Mouse (Mus musculus) intestine, embryonic 15.5 days (tissue): Measurements from ENCODE around the gene Trpm8. TPM values are rescaled to one million over a fixed set of nuclear protein-coding genes. Genes with fewer than 3 reads are reported as not detected.

Experiments
- ATAC-seq: fragments of 200-750 bp; cut with Nextera tagmentation; 2 replicates; pipeline ENCODE4 v1.8.0; 2017; ENCODE audit warnings: moderate TSS enrichment, moderate library complexity
- H3K27ac ChIP-seq: fragments of 300-500 bp; sonication (generic); 2 replicates; pipeline ENCODE4 v1.5.1; 2015; ENCODE audit warnings: mild to moderate bottlenecking, inconsistent platforms
- H3K27me3 ChIP-seq: fragments of 300-500 bp; sonication (generic); replicated peaks from 2 replicates; pipeline ENCODE4 v1.6.1; 2015; ENCODE audit warnings: inconsistent platforms
- H3K36me3 ChIP-seq: fragments of 300-500 bp; sonication (generic); 2 replicates; pipeline ENCODE4 v1.6.1; 2015; ENCODE audit warnings: inconsistent platforms
- H3K4me1 ChIP-seq: fragments of 300-500 bp; sonication (generic); replicated peaks from 2 replicates; pipeline ENCODE4 v1.6.1; 2015; ENCODE audit warnings: inconsistent platforms
- H3K4me2 ChIP-seq: fragments of 300-500 bp; sonication (generic); replicated peaks from 2 replicates; pipeline ENCODE4 v1.6.1; 2015; ENCODE audit warnings: mild to moderate bottlenecking, inconsistent platforms
- H3K4me3 ChIP-seq: fragments of 300-500 bp; sonication (generic); replicated peaks from 2 replicates; pipeline ENCODE4 v1.5.1; 2015; ENCODE audit warnings: inconsistent platforms
- H3K9ac ChIP-seq: fragments of 300-500 bp; sonication (generic); 2 replicates; pipeline ENCODE4 v1.6.1; 2015; ENCODE audit warnings: inconsistent platforms
- H3K9me3 ChIP-seq: fragments of 300-500 bp; sonication (generic); 2 replicates; pipeline ENCODE4 v1.6.1; 2016; ENCODE audit warnings: inconsistent platforms
- WGBS: fragments of 180-500 bp; shearing (Covaris S2); methylation state at CpG from one replicate; pipeline ENCODE4 v1.1.7; 2015; 5-methylcytosine and 5-hydroxymethylcytosine counted together
- polyA plus RNA-seq: library from polyadenylated mRNA; unstranded; fragments of >200 nt; fragmentation: Nextera tagmentation; extraction: Ambion mirVana; gene quantifications from 2 replicates; pipeline ENCODE4 v1.2.1, GENCODE M21; 2015

The Trpm8 gene
- polyA plus RNA-seq, 1 experiment from 2014 or later = not detected

DNA sequence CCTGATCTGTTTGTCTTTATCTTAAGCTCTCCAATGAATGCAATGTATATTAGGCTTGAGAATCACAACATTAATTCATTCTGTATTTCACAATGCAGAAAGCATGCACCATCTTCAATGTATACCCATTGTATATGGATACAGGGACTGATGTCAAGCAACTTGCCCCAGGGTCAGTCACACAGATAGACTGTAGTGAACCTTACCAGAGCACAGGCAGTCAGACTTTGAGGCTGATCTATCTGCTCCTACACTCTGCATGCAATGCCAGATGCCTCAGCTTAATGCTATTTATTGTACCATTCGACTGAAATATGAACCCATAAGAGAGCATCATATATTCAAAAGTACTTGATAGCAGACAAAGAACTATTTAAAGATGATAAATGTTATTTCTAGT is 13.1 kb downstream of the Trpm8 start:
- H3K9ac ChIP-seq = no peak overlapping the region
- H3K27ac ChIP-seq = no peak overlapping the region
- H3K9me3 ChIP-seq = 0 out of 2 replicates have a peak, but pooled peaks cover 10% of the 10 kb centered on the region
- WGBS = 61% methylated on average over 1 of the region's 1 CpGs
- no peaks in the 10 kb centered on the region for H3K4me1 ChIP-seq
- no peak overlapping the region for H3K4me3 ChIP-seq
- H3K4me2 ChIP-seq = no peak overlapping the region
- H3K36me3 ChIP-seq = no peaks in the 10 kb centered on the region
- no peaks in the 10 kb centered on the region for H3K27me3 ChIP-seq
- no peak for ATAC-seq

DNA sequence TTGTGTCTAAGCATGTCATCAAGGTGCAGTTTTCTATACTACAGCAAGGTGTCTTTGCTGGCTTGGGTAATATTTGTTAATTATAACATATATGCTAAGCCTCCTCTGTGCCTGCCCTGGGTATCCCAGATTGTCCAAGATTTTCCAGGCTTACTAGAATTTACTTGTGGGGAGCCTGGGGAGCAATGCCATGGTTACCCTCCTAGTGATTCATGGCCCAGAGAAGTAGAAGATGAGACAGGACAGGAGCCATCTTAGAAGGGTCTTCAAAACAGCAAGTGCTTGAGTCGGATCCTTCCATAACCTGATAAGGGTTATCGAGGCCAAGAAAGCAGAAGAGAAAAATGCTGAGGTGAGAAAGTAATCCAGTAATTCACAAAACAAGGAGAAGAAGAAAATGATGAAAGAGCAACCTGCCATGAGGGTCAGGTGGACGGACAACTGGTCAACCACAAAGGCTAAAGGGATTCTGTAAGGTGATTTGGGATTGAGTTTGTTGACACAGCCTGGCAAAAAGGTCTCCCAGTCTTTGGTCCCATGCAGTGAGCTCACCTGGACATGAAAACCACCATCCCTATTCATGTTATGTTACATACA is 14.0 kb downstream of the Trpm8 start:
- no peak overlapping the region for H3K4me2 ChIP-seq
- H3K4me1 ChIP-seq = no peaks in the 10 kb centered on the region
- peaks cover 13% of the 10 kb centered on the region; the same call in 1 of the 2 replicates for H3K9me3 ChIP-seq
- no peak overlapping the region for H3K9ac ChIP-seq
- H3K36me3 ChIP-seq = no peaks in the 10 kb centered on the region
- H3K27ac ChIP-seq = no peak overlapping the region
- ATAC-seq = no peak
- WGBS = 62% methylated on average over 3 of the region's 3 CpGs
- H3K27me3 ChIP-seq = no peaks in the 10 kb centered on the region
- H3K4me3 ChIP-seq = no peak overlapping the region

DNA sequence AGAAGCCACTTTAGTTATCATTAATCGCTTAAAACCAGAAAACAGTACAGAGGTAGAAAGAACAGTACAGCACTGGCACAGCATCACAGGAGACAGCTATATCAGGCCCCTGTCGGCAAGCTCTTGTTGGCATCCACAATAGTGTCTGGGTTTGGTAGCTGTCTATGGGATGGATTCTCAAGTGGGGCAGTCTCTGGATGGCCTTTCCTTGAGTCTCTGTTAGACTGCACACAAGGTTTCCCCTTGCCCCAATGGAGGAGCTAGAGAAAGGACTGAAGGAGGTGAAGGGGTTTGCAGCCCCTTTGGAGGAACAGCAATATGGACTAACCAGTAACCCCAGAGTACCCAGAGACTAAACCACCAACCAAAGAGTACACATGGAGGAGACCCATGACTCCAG is 14.6 kb downstream of the Trpm8 start:
- no peak overlapping the region for H3K4me2 ChIP-seq
- 55% methylated on average over 2 of the region's 2 CpGs for WGBS
- H3K9ac ChIP-seq = no peak overlapping the region
- peaks cover 13% of the 10 kb centered on the region; the same call in 1 of the 2 replicates for H3K9me3 ChIP-seq
- no peak overlapping the region for H3K27ac ChIP-seq
- H3K27me3 ChIP-seq = no peaks in the 10 kb centered on the region
- no peak overlapping the region for H3K4me3 ChIP-seq
- ATAC-seq = no peak
- no peaks in the 10 kb centered on the region for H3K4me1 ChIP-seq
- no peaks in the 10 kb centered on the region for H3K36me3 ChIP-seq

DNA sequence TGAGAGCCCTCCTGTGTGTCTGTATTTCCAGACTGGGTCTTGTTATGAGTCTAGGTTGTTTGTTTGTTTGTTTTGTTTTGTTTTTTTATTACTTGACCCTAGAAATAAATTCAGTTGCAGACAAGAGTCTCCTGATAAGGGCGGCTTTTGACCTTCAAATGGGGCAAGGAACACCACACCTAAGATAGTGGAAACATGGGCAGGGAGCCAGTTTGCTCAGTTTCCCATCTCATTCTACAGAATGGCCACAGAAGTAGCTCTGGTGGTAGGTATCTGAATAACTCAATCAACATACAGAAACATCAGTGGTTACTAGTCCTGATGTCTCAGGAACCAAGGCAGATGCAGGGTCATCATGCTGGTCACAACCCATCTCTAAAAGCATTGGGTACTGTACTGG is 17.2 kb downstream of the Trpm8 start:
- no peaks in the 10 kb centered on the region for H3K4me1 ChIP-seq
- H3K9ac ChIP-seq = no peak overlapping the region
- no peaks in the 10 kb centered on the region for H3K27me3 ChIP-seq
- H3K4me2 ChIP-seq = no peak overlapping the region
- H3K27ac ChIP-seq = no peak overlapping the region
- 19% methylated on average over 1 of the region's 1 CpGs for WGBS
- ATAC-seq = no peak
- H3K4me3 ChIP-seq = no peak overlapping the region
- no peaks in the 10 kb centered on the region for H3K36me3 ChIP-seq
- H3K9me3 ChIP-seq = peaks cover 13% of the 10 kb centered on the region; the same call in 1 of the 2 replicates

DNA sequence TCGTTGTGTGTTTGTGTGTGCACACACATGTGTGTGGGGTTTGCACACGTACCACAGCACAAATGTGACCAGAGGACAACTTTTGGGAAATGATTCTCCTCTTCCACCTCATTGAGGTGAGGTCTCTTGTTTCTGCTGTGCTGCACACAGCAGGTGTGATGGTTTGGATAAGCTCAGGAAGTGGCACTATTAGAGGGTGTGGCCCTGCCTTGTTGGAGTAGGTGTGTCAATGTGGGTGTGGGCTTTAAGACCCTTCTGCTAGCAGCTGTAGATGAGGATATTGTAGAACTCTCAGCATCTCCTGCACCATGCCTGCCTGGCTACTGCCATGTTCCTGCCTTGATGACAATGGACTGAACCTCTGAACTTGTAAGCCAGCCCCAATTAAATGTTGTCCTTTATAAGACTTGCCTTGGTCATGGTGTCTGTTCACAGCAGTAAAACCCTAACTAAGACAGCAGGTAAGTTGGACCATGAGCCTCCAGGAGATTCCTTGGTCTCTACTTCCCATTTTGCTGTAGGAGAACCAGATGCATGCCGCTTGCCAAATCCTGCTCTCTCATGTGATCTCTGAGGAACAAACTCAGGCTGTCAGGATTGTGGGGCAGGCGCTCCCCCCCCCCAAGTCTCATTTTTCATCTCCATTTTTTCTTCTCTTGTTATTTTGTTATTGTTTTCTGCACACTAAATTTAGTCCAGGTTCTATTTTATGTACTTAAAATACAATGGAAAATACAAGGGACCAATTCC is 18.9 kb downstream of the Trpm8 start:
- WGBS = 73% methylated on average over 4 of the region's 4 CpGs
- H3K9ac ChIP-seq = no peak overlapping the region
- no peaks in the 10 kb centered on the region for H3K27me3 ChIP-seq
- peaks cover 18% of the 10 kb centered on the region; the same call in 1 of the 2 replicates for H3K9me3 ChIP-seq
- no peak overlapping the region for H3K4me2 ChIP-seq
- H3K4me1 ChIP-seq = no peaks in the 10 kb centered on the region
- H3K27ac ChIP-seq = no peak overlapping the region
- no peaks in the 10 kb centered on the region for H3K36me3 ChIP-seq
- no peak for ATAC-seq
- no peak overlapping the region for H3K4me3 ChIP-seq

DNA sequence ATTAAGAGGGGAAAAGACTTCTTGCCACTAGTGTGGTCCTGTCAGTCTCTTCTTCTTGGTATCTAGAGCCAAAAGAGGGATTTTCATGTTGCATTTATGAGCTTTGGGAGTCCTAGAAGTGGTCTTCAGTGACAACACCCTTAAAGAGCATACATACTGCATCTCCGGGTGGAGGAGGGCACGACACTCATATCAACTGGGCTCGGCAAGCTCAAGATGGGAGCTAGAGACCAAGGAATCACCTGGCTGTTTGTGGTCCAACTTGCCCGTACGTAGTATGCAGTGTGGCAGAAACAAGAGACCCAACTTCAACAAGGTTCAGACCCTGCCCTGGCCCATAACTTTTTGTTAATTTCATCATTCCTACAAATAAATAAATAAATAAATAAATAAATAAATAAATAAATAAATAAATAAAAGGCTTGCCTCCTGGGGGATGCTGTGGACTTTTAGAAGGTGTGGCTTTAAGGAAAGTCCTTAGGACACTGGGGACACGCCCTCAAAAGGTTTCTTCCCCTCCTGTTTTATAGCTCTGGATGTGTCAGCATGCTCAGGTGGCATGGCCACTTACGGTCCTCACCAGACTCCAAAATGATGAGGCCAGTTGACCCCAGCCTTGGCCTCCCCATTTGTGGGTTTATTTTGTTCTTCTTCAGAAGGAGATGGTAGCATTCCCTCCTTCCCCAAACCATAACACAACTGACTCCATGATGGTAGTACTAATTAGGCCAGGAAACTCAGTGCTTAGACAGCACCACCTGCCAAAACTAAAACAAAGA is 20.2 kb downstream of the Trpm8 start:
- H3K27me3 ChIP-seq = no peaks in the 10 kb centered on the region
- no peak overlapping the region for H3K27ac ChIP-seq
- H3K36me3 ChIP-seq = no peaks in the 10 kb centered on the region
- 68% methylated on average over 7 of the region's 7 CpGs for whole genome bisulfite sequencing
- H3K4me2 ChIP-seq = no peak overlapping the region
- H3K9me3 ChIP-seq = peaks cover 14% of the 10 kb centered on the region; the same call in 1 of the 2 replicates
- no peak overlapping the region for H3K9ac ChIP-seq
- no peaks in the 10 kb centered on the region for H3K4me1 ChIP-seq
- H3K4me3 ChIP-seq = no peak overlapping the region
- ATAC-seq = no peak

DNA sequence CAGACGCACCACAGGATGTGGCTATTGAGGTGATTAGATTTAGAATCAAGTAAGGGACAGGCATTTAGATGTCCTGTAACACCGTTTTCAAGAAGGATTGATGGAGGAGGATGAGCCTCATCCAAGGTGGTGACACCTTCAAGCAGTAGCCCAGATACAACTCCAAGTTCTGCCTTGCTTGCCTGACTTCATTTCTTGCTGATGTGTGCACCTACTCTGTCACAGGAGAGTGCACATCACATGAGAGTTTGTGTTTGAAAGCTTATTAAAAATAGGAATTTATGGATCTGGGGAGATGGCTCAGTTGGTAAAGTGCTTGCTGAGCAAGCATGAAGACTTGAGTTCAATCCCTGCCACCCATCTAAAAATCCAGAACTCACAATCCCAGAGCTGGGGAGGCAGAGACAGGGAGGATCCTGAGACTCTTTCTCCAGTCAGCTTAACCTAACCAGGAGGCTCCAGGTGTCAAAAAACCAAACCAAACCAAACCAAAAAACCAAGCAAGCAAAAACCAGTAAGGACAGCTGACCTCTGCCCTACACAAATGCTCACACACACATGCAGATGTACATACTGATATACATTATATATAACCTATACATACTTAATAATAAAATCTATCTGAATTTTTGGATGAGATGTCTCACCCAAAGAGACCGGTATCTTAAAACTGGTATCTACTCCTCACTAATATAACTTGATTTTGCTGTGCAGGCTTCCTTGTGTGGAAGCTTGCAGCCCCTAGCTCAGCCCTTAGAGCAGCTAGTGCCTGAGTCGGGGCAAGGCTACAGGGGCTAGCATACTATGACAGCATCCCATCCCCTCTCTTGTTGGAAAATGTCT is 21.4 kb downstream of the Trpm8 start:
- H3K4me3 ChIP-seq = no peak overlapping the region
- H3K36me3 ChIP-seq = no peaks in the 10 kb centered on the region
- no peak overlapping the region for H3K9ac ChIP-seq
- no peak overlapping the region for H3K27ac ChIP-seq
- H3K27me3 ChIP-seq = no peaks in the 10 kb centered on the region
- no peak for ATAC-seq
- peaks cover 14% of the 10 kb centered on the region; the same call in 1 of the 2 replicates for H3K9me3 ChIP-seq
- 65% methylated on average over 4 of the region's 4 CpGs for WGBS
- H3K4me1 ChIP-seq = no peaks in the 10 kb centered on the region
- H3K4me2 ChIP-seq = no peak overlapping the region

DNA sequence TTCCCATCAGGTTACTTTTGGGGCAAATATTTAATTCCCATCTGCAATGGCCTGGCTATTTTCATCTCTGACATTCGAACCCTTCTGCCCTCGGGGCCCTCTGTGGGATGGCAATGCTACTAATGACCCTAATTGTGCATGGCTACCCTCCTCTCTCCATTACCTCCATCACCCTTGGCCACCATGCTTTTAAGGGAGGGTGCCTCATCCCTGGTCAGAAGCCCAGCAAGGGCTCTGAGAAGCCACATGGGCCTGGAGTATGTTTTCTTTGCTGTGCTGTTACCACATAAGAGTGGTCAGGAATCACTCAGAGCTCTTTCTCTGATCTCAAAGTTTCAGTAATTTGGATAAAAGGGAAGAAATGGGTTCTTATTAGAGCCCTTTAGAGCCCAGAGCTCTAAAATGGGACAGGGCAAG is 22.1 kb downstream of the Trpm8 start:
- Histone ChIP-seq H3K4me3 (no peak overlapping the region), H3K27ac (no peak overlapping the region), H3K4me2 (no peak overlapping the region), H3K9ac (no peak overlapping the region), H3K9me3 (peaks cover 14% of the 10 kb centered on the region; the same call in 1 of the 2 replicates), H3K4me1 (no peaks in the 10 kb centered on the region), H3K27me3 (no peaks in the 10 kb centered on the region), H3K36me3 (no peaks in the 10 kb centered on the region)
- ATAC-seq = no peak
- WGBS = 81% methylated on average over 2 of the region's 2 CpGs

DNA sequence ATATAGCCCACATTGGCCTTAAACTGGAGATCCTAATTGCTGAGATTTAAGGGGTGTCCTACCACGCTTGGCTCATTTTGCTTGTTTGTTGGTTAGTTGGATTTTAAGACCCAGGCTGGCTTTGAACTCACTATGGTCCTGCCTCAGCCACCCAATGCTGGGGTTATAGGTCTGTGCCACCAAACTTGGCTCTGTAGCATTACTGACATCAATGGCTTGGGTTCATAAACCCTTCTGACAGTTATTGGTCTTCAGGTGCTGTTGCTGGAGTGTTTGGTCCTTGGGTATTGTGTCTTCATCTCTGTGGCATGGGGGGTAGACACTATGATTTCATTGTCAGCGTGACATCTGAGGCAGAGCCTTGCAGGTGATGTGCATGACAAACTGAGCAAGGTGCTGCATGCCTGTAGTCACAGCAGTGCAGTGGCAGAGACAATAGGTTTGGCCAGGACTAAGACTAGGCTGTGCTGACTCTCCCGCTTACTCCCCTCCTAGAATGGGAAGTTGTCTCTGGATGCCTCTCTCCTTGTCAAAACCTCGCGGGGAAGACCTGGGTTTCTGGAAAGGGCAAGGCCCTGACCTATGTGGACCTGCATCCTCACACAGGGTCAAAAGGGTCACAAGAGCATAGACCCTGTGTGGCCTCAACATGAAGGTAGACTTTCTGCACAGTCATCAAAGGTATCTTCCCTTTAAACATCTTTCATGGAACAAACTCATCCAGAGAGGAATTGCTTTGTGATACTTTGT is 23.0 kb downstream of the Trpm8 start:
- Histone ChIP-seq H3K27ac (no peak overlapping the region), H3K4me2 (no peak overlapping the region), H3K9ac (no peak overlapping the region), H3K9me3 (peaks cover 14% of the 10 kb centered on the region; the same call in 1 of the 2 replicates), H3K4me1 (no peaks in the 10 kb centered on the region), H3K27me3 (no peaks in the 10 kb centered on the region), H3K36me3 (no peaks in the 10 kb centered on the region), H3K4me3 (no peak overlapping the region)
- 42% methylated on average over 5 of the region's 5 CpGs for WGBS
- ATAC-seq = peak; percentile 4; the same call in 1 of the 2 replicates

DNA sequence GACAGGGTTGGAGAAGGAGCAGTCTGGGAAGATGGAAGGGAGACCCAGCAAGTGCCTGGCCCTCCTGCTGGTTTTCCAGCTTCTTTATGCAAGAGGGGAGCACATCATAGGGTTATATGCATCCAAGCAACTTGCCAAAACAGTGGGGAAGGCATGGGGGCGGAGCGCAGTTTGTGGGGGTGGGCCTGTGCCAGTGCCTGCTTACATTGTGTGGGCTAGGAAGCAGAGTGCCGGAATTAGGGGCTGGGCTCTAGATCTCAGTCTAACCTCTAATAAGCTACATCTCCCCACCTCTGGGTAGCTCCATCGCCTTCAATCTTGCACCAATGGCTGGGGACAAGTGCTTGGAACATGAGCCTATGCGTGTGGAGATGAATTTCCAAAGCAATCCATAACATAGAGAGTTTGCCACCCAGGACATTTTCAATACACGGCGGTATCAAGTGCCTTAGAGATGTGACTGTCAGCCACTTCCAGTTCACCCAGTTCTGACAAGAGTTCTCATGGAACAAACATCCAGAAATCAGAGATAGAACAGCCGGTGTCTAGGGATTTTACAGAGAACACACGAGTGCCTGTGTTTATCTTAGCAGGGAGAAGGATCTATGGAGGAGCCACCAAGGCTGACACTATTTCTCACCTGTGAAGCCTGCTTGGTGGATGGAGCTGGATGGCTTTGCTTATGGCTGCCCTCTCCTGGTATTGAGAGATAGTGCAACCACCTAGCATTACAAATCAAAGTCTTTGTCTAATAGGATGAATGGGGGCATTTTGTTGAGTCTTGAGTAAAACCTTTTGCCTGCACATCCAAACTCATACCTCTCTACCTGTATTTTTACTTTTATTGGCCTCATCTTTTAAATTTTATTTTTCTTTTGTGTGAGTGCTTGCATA is 23.9 kb downstream of the Trpm8 start:
- Histone ChIP-seq H3K9ac (no peak overlapping the region), H3K36me3 (no peaks in the 10 kb centered on the region), H3K4me3 (no peak overlapping the region), H3K4me1 (no peaks in the 10 kb centered on the region), H3K27me3 (no peaks in the 10 kb centered on the region), H3K9me3 (peaks cover 11% of the 10 kb centered on the region; the same call in 1 of the 2 replicates), H3K27ac (no peak overlapping the region), H3K4me2 (no peak overlapping the region)
- ATAC-seq = peak; percentile 34
- WGBS = 65% methylated on average over 9 of the region's 9 CpGs
